Mouse (Mus musculus) lung, adult 2 months (tissue): ENCODE measurements around the gene Prmt9.

Experiments
- CTCF ChIP-seq: fragments of 200-500 bp; IDR thresholded peaks from 2 replicates; pipeline ENCODE4 v1.5.1; 2011; ENCODE audit warnings: mild to moderate bottlenecking, low read length, control low read depth; ENCODE audit not compliant: insufficient read depth
- POLR2A ChIP-seq: fragments of 200-500 bp; IDR thresholded peaks from 2 replicates; pipeline ENCODE4 v1.6.1; 2011; ENCODE audit warnings: low read depth, mild to moderate bottlenecking, control low read depth, low read length, borderline replicate concordance; ENCODE audit errors: extremely low read depth

GRCm38 (mm10) chr8:77501131-77501530 lies 48.1 kb upstream of the Prmt9 start:
- TF ChIP-seq CTCF = no peak
- TF ChIP-seq POLR2A = no peak
